Mouse (Mus musculus): ENCODE measurements around the gene Hdgfl2.
A peak's percentile ranks its signal among the peaks of the same experiment; 100 is the strongest.

DNA sequence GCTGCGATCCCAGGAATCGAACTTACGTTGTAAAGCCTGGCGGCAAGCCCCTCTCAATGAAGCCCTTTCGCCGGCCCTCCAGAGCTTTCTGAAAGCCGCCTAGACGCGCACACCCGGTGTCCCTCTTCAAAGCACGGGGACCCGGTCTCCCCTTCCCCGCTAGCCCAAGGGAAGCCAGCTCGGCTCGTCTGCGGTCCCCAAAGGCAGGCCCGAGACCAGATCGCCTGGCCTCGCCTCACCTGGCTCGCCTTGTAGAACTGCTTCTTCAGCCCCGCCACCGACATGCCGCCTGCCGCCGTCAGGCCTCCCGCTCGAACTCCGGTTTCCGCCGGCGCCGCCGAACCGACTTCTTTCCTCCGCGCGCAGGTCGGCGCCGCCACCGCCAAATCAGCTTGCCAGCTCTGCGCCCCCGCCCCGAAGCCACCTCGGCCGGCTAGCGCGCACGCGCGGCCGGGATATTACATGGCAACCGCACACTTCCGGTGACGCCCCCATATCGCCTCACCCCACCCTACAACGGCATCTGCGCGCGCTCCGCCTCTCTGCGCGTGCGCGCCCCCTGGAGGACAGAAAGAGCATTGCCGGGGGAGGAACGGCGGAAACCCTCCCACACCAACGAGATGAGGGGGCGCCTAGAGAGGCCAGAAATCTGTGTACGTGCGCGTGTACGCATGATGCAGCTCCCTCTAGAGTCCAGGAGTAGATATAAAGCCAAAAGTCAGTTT, 43.1 kb upstream of the Hdgfl2 start, which contains the start of gene Sh3gl1:
- TF ChIP-seq EP300 (IDR thresholded peaks at IDR 0.05; ENCODE audit: insufficient read depth, low read depth, low read length) (peak; percentile 98), CTCF (IDR thresholded peaks at IDR 0.05) (no peak; the same call in 1 of the 2 replicates)
